Mouse (Mus musculus) liver, postnatal 0 days (tissue): ENCODE results near the gene Sptssb.

Experiments used
- CTCF ChIP-seq: sonication (generic); IDR thresholded peaks from 2 replicates; pipeline ENCODE4 v1.5.1; 2016; ENCODE audit warnings: antibody characterized with exemption, low read depth
- EP300 ChIP-seq: IDR thresholded peaks from 2 replicates; pipeline ENCODE4 v1.6.1; 2016; ENCODE audit warnings: antibody characterized with exemption, low read depth, mild to moderate bottlenecking

- TF ChIP-seq CTCF (no peak), EP300 (no peak)
These were observed 58.8 kb downstream of the Sptssb start for GRCm38 (mm10) chr3:69800829-69801384.
